Mouse (Mus musculus): ENCODE results near the gene Podxl. TPM values are rescaled to one million over a fixed set of nuclear protein-coding genes. Genes with fewer than 3 reads are reported as not detected.

The Podxl gene
- polyA plus RNA-seq, 1 experiment from 2014 or later: 20.8 TPM

DNA sequence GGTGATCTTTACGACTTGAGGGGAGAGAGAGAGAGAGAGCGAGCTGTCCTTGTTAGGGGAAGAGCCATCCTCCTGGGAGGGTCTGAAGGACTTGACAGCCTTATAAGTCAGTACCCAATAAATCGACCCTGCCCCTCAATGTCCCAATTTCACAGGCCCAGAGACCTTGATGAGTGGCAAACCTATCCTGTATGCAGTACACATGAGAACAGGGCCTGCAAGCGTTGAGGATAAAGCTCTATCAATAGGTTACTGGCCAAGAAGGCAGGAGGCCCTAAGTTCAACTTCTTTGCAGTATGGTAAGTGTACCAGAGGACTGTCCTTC, 33.3 kb upstream of the Podxl start:
- H3K4me2 ChIP-seq (replicated peaks; ENCODE audit: low read depth, low read length): no peak overlapping the region
- H3K4me1 ChIP-seq (ENCODE audit: control insufficient read depth, insufficient read depth, low read length): peaks cover 18% of the 10 kb centered on the region
- no peak for ATAC-seq (ENCODE audit: insufficient number of reproducible peaks, insufficient read depth, low FRiP score, low read depth)
- H3K36me3 ChIP-seq (ENCODE audit: control insufficient read depth, insufficient read depth, low read length): no peaks in the 10 kb centered on the region
- H3K4me3 ChIP-seq (ENCODE audit: low read depth, low read length): no peak overlapping the region
- WGBS: 25% methylated on average over 4 of the region's 4 CpGs
- H3K27ac ChIP-seq (ENCODE audit: low read length): peak overlapping the region; percentile 39
- no peaks in the 10 kb centered on the region for H3K9me3 ChIP-seq (ENCODE audit: control insufficient read depth, low read depth, low read length)
- no peaks in the 10 kb centered on the region for H3K27me3 ChIP-seq (ENCODE audit: control insufficient read depth, insufficient read depth, low read length)
- no peak overlapping the region for H3K9ac ChIP-seq (replicated peaks; ENCODE audit: low read depth, low read length)

DNA sequence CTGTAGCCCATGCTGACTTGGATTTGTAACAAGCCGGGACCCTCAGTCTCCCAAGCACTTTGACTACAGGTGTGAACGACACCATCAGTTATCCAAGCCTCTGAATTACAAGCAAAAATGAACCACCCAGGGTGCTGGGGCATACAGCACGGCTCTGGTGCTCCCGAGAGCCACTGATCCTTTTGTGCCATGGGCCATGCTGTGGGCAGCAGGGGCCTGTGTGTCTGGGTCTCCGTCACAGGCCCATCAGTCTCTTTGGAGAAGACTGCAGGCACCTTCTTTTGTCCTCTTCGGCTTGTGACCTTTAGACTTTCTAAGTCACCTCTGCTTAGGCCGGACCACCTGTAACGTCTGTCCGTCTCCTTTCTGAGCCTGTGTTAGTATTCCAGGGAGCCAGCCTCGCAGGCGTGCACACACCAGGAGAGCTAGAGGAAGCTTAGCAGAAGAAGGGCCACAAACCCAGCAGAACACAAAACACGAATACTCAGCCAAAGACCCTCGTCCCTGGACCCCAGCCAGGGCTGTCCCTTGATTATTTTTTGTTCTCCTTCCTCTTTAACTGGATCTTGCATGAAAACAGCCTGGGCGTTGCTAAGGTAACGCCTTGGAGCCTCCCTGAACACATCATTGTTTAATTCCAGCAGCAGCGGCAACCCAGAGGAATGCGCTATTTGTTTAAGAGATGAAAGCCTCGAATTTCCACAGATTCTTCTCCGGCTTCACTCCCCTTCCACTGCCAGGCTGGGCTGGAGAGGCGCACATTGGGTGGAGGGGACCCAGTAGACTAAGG, 32.8 kb upstream of the Podxl start:
- Histone ChIP-seq H3K4me3 (ENCODE audit: low read depth, low read length) (no peak overlapping the region), H3K9me3 (ENCODE audit: control insufficient read depth, low read depth, low read length) (no peaks in the 10 kb centered on the region), H3K4me1 (ENCODE audit: control insufficient read depth, insufficient read depth, low read length) (peaks cover 18% of the 10 kb centered on the region), H3K9ac (replicated peaks; ENCODE audit: low read depth, low read length) (no peak overlapping the region), H3K27me3 (ENCODE audit: control insufficient read depth, insufficient read depth, low read length) (no peaks in the 10 kb centered on the region), H3K4me2 (replicated peaks; ENCODE audit: low read depth, low read length) (no peak overlapping the region), H3K36me3 (ENCODE audit: control insufficient read depth, insufficient read depth, low read length) (no peaks in the 10 kb centered on the region), H3K27ac (ENCODE audit: low read length) (peak overlapping the region; percentile 39)
- WGBS: 14% methylated on average over 20 of the region's 20 CpGs
- peak; percentile 72 for ATAC-seq (ENCODE audit: insufficient number of reproducible peaks, insufficient read depth, low FRiP score, low read depth)

DNA sequence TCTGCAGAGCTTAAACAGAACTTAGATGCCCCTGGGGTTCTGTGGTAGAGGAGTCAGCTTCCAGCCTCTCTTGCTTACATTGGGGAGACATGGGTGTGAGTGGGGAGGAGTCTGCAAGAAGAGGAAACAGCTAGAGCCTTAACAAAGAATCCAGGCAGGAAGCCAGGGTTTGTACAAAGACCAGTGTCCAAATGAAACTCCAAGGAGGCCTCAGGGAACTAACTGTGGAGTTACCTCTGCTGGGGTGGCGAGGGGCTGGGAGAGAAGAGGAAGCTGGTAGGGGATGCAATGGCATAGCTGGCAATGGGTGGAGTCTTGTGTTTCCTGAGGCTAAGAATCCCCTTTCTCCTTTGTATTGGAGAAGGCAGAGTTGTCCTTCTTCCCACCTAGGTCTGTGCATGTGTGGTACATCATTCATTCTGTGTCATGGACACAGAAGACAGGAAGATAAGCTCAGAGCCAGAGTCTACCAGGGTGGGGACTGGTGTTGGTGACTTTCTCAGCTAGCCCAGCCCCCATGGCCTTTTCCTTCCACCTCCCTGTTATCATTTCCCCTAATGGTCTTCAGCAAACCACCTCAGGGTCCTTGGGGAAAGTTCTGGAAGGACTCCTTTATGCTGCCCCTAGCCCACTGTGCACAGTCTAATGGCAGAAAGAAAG, 28.9 kb upstream of the Podxl start:
- H3K36me3 ChIP-seq (ENCODE audit: control insufficient read depth, insufficient read depth, low read length): no peaks in the 10 kb centered on the region
- H3K9me3 ChIP-seq (ENCODE audit: control insufficient read depth, low read depth, low read length): no peaks in the 10 kb centered on the region
- ATAC-seq (ENCODE audit: insufficient number of reproducible peaks, insufficient read depth, low FRiP score, low read depth): no peak
- H3K4me2 ChIP-seq (replicated peaks; ENCODE audit: low read depth, low read length): no peak overlapping the region
- no peaks in the 10 kb centered on the region for H3K27me3 ChIP-seq (ENCODE audit: control insufficient read depth, insufficient read depth, low read length)
- 0 out of 2 replicates have a peak overlapping the region, but pooled peaks have one; percentile 41 for H3K27ac ChIP-seq (ENCODE audit: low read length)
- no peak overlapping the region for H3K4me3 ChIP-seq (ENCODE audit: low read depth, low read length)
- WGBS: 50% methylated on average over 1 of the region's 1 CpGs
- H3K4me1 ChIP-seq (ENCODE audit: control insufficient read depth, insufficient read depth, low read length): peaks cover 18% of the 10 kb centered on the region
- no peak overlapping the region for H3K9ac ChIP-seq (replicated peaks; ENCODE audit: low read depth, low read length)

DNA sequence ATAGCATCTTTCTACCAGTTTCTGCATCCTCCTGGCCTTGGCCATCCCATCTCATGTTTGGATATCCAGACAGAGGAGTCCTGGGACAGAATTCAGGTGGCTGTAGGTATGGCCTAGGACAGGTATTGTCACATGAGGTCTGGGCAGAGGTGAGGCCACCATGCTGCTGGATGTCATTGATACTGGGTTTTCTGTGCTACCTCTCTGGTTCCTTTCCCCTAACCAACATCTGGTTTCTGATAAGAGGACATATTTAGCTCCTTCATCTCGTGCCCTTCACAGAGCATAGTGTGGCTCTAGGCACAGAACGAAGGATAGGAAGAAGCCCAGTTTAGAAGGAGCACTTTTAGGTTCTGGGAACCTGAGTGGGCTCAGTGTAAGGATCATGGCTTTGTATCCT, 28.3 kb upstream of the Podxl start:
- no peak overlapping the region for H3K4me2 ChIP-seq (replicated peaks; ENCODE audit: low read depth, low read length)
- H3K9ac ChIP-seq (replicated peaks; ENCODE audit: low read depth, low read length): no peak overlapping the region
- 75% methylated on average over 2 of the region's 2 CpGs for WGBS
- H3K27ac ChIP-seq (ENCODE audit: low read length): 0 out of 2 replicates have a peak overlapping the region, but pooled peaks have one; percentile 41
- no peaks in the 10 kb centered on the region for H3K36me3 ChIP-seq (ENCODE audit: control insufficient read depth, insufficient read depth, low read length)
- H3K4me1 ChIP-seq (ENCODE audit: control insufficient read depth, insufficient read depth, low read length): peaks cover 17% of the 10 kb centered on the region
- no peak for ATAC-seq (ENCODE audit: insufficient number of reproducible peaks, insufficient read depth, low FRiP score, low read depth)
- H3K27me3 ChIP-seq (ENCODE audit: control insufficient read depth, insufficient read depth, low read length): no peaks in the 10 kb centered on the region
- H3K4me3 ChIP-seq (ENCODE audit: low read depth, low read length): no peak overlapping the region
- H3K9me3 ChIP-seq (ENCODE audit: control insufficient read depth, low read depth, low read length): no peaks in the 10 kb centered on the region

- Histone ChIP-seq H3K9me3 (ENCODE audit: control insufficient read depth, low read depth, low read length) (no peaks in the 10 kb centered on the region), H3K9ac (replicated peaks; ENCODE audit: low read depth, low read length) (no peak overlapping the region), H3K27ac (ENCODE audit: low read length) (no peak overlapping the region), H3K36me3 (ENCODE audit: control insufficient read depth, insufficient read depth, low read length) (no peaks in the 10 kb centered on the region), H3K4me1 (ENCODE audit: control insufficient read depth, insufficient read depth, low read length) (peaks cover 12% of the 10 kb centered on the region), H3K4me2 (replicated peaks; ENCODE audit: low read depth, low read length) (no peak overlapping the region), H3K27me3 (ENCODE audit: control insufficient read depth, insufficient read depth, low read length) (no peaks in the 10 kb centered on the region), H3K4me3 (ENCODE audit: low read depth, low read length) (no peak overlapping the region)
- ATAC-seq (ENCODE audit: insufficient number of reproducible peaks, insufficient read depth, low FRiP score, low read depth): no peak
- WGBS: 80% methylated on average over 3 of the region's 3 CpGs
These were observed 27.9 kb upstream of the Podxl start for GRCm38 (mm10) chr6:31591676-31592075.

DNA sequence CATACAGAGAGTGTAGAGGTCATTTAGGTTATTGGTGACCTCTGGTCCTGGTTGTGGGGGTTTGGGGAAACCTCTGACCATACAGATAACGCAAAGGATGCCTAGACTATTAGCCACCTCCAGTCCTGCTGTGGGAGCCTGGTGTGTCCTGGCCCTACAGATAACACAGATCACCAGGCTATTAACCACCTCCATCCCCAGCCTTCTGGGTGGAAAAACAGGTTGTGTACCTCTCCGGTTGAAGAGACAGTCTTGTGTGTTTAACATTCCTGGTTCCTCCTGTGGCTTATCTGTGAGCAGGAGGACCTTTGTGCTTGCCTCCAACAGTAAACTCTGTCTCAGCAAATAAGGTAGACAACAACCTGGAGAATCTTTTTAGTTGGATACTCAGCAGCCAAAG, 27.0 kb upstream of the Podxl start:
- Histone ChIP-seq H3K27ac (ENCODE audit: low read length) (no peak overlapping the region), H3K4me3 (ENCODE audit: low read depth, low read length) (no peak overlapping the region), H3K27me3 (ENCODE audit: control insufficient read depth, insufficient read depth, low read length) (no peaks in the 10 kb centered on the region), H3K4me1 (ENCODE audit: control insufficient read depth, insufficient read depth, low read length) (0 out of 2 replicates have a peak, but pooled peaks cover 6% of the 10 kb centered on the region), H3K36me3 (ENCODE audit: control insufficient read depth, insufficient read depth, low read length) (no peaks in the 10 kb centered on the region), H3K4me2 (replicated peaks; ENCODE audit: low read depth, low read length) (no peak overlapping the region), H3K9ac (replicated peaks; ENCODE audit: low read depth, low read length) (no peak overlapping the region), H3K9me3 (ENCODE audit: control insufficient read depth, low read depth, low read length) (no peaks in the 10 kb centered on the region)
- ATAC-seq (ENCODE audit: insufficient number of reproducible peaks, insufficient read depth, low FRiP score, low read depth): no peak
- 68% methylated on average over 2 of the region's 2 CpGs for WGBS

GRCm38 (mm10) chr6:31589268-31589667, 25.5 kb upstream of the Podxl start:
- no peak for ATAC-seq (ENCODE audit: insufficient number of reproducible peaks, insufficient read depth, low FRiP score, low read depth)
- 73% methylated on average over 3 of the region's 3 CpGs for WGBS

DNA sequence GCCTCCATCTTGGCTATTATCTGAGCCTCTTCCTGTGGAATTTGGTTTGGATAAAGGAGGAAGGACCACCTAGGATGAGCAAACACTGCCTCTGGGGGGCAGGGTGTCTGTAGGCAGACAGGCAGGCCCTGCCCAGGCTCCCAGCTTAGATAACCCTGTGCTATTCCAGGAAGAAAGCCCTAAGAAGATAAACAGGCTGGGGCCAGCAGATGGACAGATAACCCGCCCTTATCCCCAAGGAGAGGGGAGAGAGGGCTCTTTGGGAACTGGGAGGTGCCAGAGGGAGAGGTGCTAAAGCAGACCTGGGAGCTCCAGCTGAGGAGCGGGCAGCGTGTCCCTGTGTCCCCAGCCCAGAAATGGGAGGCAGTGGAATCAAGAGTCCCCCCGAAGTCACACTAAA, 23.9 kb upstream of the Podxl start:
- 34% methylated on average over 4 of the region's 4 CpGs for WGBS

More at GRCm38 (mm10) chr6:31589268-31589667, 25.5 kb upstream of the Podxl start:
- Histone ChIP-seq H3K9ac (replicated peaks; ENCODE audit: low read depth, low read length) (no peak overlapping the region), H3K36me3 (ENCODE audit: control insufficient read depth, insufficient read depth, low read length) (no peaks in the 10 kb centered on the region), H3K4me3 (ENCODE audit: low read depth, low read length) (no peak overlapping the region), H3K27me3 (ENCODE audit: control insufficient read depth, insufficient read depth, low read length) (no peaks in the 10 kb centered on the region), H3K9me3 (ENCODE audit: control insufficient read depth, low read depth, low read length) (no peaks in the 10 kb centered on the region), H3K4me1 (ENCODE audit: control insufficient read depth, insufficient read depth, low read length) (0 out of 2 replicates have a peak, but pooled peaks cover 6% of the 10 kb centered on the region), H3K27ac (ENCODE audit: low read length) (no peak overlapping the region), H3K4me2 (replicated peaks; ENCODE audit: low read depth, low read length) (no peak overlapping the region)

More for the DNA sequence above, 23.9 kb upstream of the Podxl start:
- peak; percentile 81; the same call in 1 of the 2 replicates for ATAC-seq (ENCODE audit: insufficient number of reproducible peaks, insufficient read depth, low FRiP score, low read depth)
- Histone ChIP-seq H3K27ac (ENCODE audit: low read length) (no peak overlapping the region), H3K4me3 (ENCODE audit: low read depth, low read length) (no peak overlapping the region), H3K4me1 (ENCODE audit: control insufficient read depth, insufficient read depth, low read length) (0 out of 2 replicates have a peak, but pooled peaks cover 3% of the 10 kb centered on the region), H3K9me3 (ENCODE audit: control insufficient read depth, low read depth, low read length) (no peaks in the 10 kb centered on the region), H3K36me3 (ENCODE audit: control insufficient read depth, insufficient read depth, low read length) (no peaks in the 10 kb centered on the region), H3K27me3 (ENCODE audit: control insufficient read depth, insufficient read depth, low read length) (no peaks in the 10 kb centered on the region), H3K9ac (replicated peaks; ENCODE audit: low read depth, low read length) (no peak overlapping the region), H3K4me2 (replicated peaks; ENCODE audit: low read depth, low read length) (no peak overlapping the region)
